Mouse (Mus musculus) midbrain, embryonic 10.5 days (tissue): ENCODE data around the gene Calr. TPM values are rescaled to one million over a fixed set of nuclear protein-coding genes. Genes with fewer than 3 reads are reported as not detected.

Experiments
- DNase-seq: peaks from one replicate; pipeline ENCODE4 v3.0.0-alpha.2; 2017; ENCODE audit warnings: low spot score
- H3K27ac ChIP-seq: fragments of 300-500 bp; sonication (generic); replicated peaks from 2 replicates; pipeline ENCODE4 v1.5.1; 2016; ENCODE audit warnings: mild to moderate bottlenecking
- H3K27me3 ChIP-seq: fragments of 300-500 bp; sonication (generic); 2 replicates; pipeline ENCODE4 v1.6.1; 2016; ENCODE audit warnings: low read depth, mild to moderate bottlenecking; ENCODE audit not compliant: poor library complexity, severe bottlenecking
- H3K36me3 ChIP-seq: fragments of 300-500 bp; sonication (generic); 2 replicates; pipeline ENCODE4 v1.6.1; 2016; ENCODE audit warnings: mild to moderate bottlenecking, moderate library complexity
- H3K4me1 ChIP-seq: fragments of 300-500 bp; sonication (generic); 2 replicates; pipeline ENCODE4 v1.6.1; 2016
- H3K4me3 ChIP-seq: fragments of 300-500 bp; sonication (generic); 2 replicates; pipeline ENCODE4 v1.5.1; 2016; ENCODE audit warnings: mild to moderate bottlenecking, moderate library complexity
- H3K9me3 ChIP-seq: fragments of 300-500 bp; sonication (generic); replicated peaks from 2 replicates; pipeline ENCODE4 v1.6.1; 2016; ENCODE audit warnings: mild to moderate bottlenecking
- WGBS: fragments of 180-500 bp; shearing (Covaris S2); methylation state at CpG from one replicate; pipeline ENCODE4 v1.1.7; 2016; 5-methylcytosine and 5-hydroxymethylcytosine counted together
- polyA plus RNA-seq: library from polyadenylated mRNA; unstranded; fragments of >200 nt; fragmentation: Nextera tagmentation; extraction: Ambion mirVana; gene quantifications from 2 replicates; pipeline ENCODE4 v1.2.1, GENCODE M21; 2016

Calr gene
- polyA plus RNA-seq, 1 experiment from 2014 or later = 798 TPM

GRCm38 (mm10) chr8:84809109-84809940, 37.4 kb downstream of the Calr start:
- Histone ChIP-seq H3K36me3 (no peaks in the 10 kb centered on the region), H3K27me3 (peaks cover 99% of the 10 kb centered on the region), H3K27ac (no peak overlapping the region), H3K4me3 (no peak overlapping the region), H3K4me1 (peaks cover 32% of the 10 kb centered on the region), H3K9me3 (peaks cover 5% of the 10 kb centered on the region; the same call in 1 of the 2 replicates)
- no peak for DNase-seq
- WGBS = 60% methylated on average over 12 of the region's 12 CpGs

GRCm38 (mm10) chr8:84806031-84806430, 40.7 kb downstream of the Calr start:
- H3K4me1 ChIP-seq = peaks cover 13% of the 10 kb centered on the region
- H3K9me3 ChIP-seq = peaks cover 5% of the 10 kb centered on the region; the same call in 1 of the 2 replicates
- no peak for DNase-seq
- H3K36me3 ChIP-seq = no peaks in the 10 kb centered on the region
- peaks cover 99% of the 10 kb centered on the region for H3K27me3 ChIP-seq
- no peak overlapping the region for H3K4me3 ChIP-seq
- WGBS = 94% methylated on average over 5 of the region's 5 CpGs
- H3K27ac ChIP-seq = no peak overlapping the region

GRCm38 (mm10) chr8:84799999-84800831, 46.5 kb downstream of the Calr start, which contains the start of gene Nfix:
Gene Nfix (minus strand): TSS chr8:84800344.
- H3K4me1 ChIP-seq = peaks cover 16% of the 10 kb centered on the region
- WGBS = 16% methylated on average over 116 of the region's 125 CpGs
- no peaks in the 10 kb centered on the region for H3K36me3 ChIP-seq
- no peaks in the 10 kb centered on the region for H3K9me3 ChIP-seq
- DNase-seq = peak; percentile 48
- peak within 1 kb of the TSS; percentile 60 for H3K4me3 ChIP-seq
- peaks cover 98% of the 10 kb centered on the region for H3K27me3 ChIP-seq
- peak within 1 kb of the TSS; percentile 59; the same call in 1 of the 2 replicates for H3K27ac ChIP-seq

GRCm38 (mm10) chr8:84799136-84799931, 47.4 kb downstream of the Calr start:
- H3K36me3 ChIP-seq = no peaks in the 10 kb centered on the region
- DNase-seq = peak; percentile 45

GRCm38 (mm10) chr8:84798446-84799135, 48.1 kb downstream of the Calr start:
- no peak overlapping the region for H3K27ac ChIP-seq
- DNase-seq = no peak
- 30% methylated on average over 10 of the region's 10 CpGs for WGBS
- peaks cover 23% of the 10 kb centered on the region for H3K4me1 ChIP-seq
- H3K36me3 ChIP-seq = no peaks in the 10 kb centered on the region
- H3K27me3 ChIP-seq = peaks cover 98% of the 10 kb centered on the region
- H3K4me3 ChIP-seq = peak overlapping the region; percentile 60
- no peaks in the 10 kb centered on the region for H3K9me3 ChIP-seq

More at GRCm38 (mm10) chr8:84799136-84799931, 47.4 kb downstream of the Calr start:
- WGBS = 2% methylated on average over 89 of the region's 108 CpGs
- Histone ChIP-seq H3K4me1 (peaks cover 16% of the 10 kb centered on the region), H3K9me3 (no peaks in the 10 kb centered on the region), H3K4me3 (peak overlapping the region; percentile 60), H3K27me3 (peaks cover 98% of the 10 kb centered on the region), H3K27ac (peak overlapping the region; percentile 59; the same call in 1 of the 2 replicates)

GRCm38 (mm10) chr8:84797971-84798370, 48.8 kb downstream of the Calr start:
- Histone ChIP-seq H3K9me3 (no peaks in the 10 kb centered on the region), H3K4me1 (peaks cover 24% of the 10 kb centered on the region), H3K27me3 (peaks cover 98% of the 10 kb centered on the region), H3K36me3 (no peaks in the 10 kb centered on the region), H3K4me3 (no peak overlapping the region), H3K27ac (no peak overlapping the region)
- DNase-seq = no peak
- WGBS = 72% methylated on average over 6 of the region's 6 CpGs

GRCm38 (mm10) chr8:84797256-84797797, 49.4 kb downstream of the Calr start:
- Histone ChIP-seq H3K27me3 (peaks cover 98% of the 10 kb centered on the region), H3K27ac (no peak overlapping the region), H3K4me1 (peaks cover 24% of the 10 kb centered on the region), H3K36me3 (no peaks in the 10 kb centered on the region), H3K9me3 (no peaks in the 10 kb centered on the region), H3K4me3 (no peak overlapping the region)
- no peak for DNase-seq
- whole genome bisulfite sequencing = 70% methylated on average over 15 of the region's 15 CpGs

- Histone ChIP-seq H3K36me3 (no peaks in the 10 kb centered on the region), H3K4me1 (peaks cover 16% of the 10 kb centered on the region), H3K27ac (no peak overlapping the region), H3K27me3 (peaks cover 100% of the 10 kb centered on the region), H3K4me3 (no peak overlapping the region), H3K9me3 (no peaks in the 10 kb centered on the region)
- WGBS = 44% methylated on average over 7 of the region's 7 CpGs
- DNase-seq = no peak
These were observed 52.2 kb downstream of the Calr start for GRCm38 (mm10) chr8:84794486-84794885.

GRCm38 (mm10) chr8:84793791-84794485, 52.8 kb downstream of the Calr start:
- Histone ChIP-seq H3K9me3 (no peaks in the 10 kb centered on the region), H3K36me3 (no peaks in the 10 kb centered on the region), H3K4me3 (no peak overlapping the region), H3K27me3 (peaks cover 100% of the 10 kb centered on the region), H3K27ac (no peak overlapping the region), H3K4me1 (peaks cover 10% of the 10 kb centered on the region)
- WGBS = 56% methylated on average over 13 of the region's 13 CpGs
- DNase-seq = no peak

GRCm38 (mm10) chr8:84793134-84793533, 53.6 kb downstream of the Calr start:
- WGBS = 83% methylated on average over 9 of the region's 9 CpGs
- no peaks in the 10 kb centered on the region for H3K36me3 ChIP-seq
- H3K4me1 ChIP-seq = peaks cover 8% of the 10 kb centered on the region
- H3K27ac ChIP-seq = no peak overlapping the region
- no peak for DNase-seq
- no peaks in the 10 kb centered on the region for H3K9me3 ChIP-seq
- peaks cover 100% of the 10 kb centered on the region for H3K27me3 ChIP-seq
- H3K4me3 ChIP-seq = no peak overlapping the region

GRCm38 (mm10) chr8:84792429-84792947, 54.2 kb downstream of the Calr start:
- no peaks in the 10 kb centered on the region for H3K9me3 ChIP-seq
- H3K27ac ChIP-seq = no peak overlapping the region
- H3K4me3 ChIP-seq = no peak overlapping the region
- H3K36me3 ChIP-seq = no peaks in the 10 kb centered on the region
- peaks cover 100% of the 10 kb centered on the region for H3K27me3 ChIP-seq
- no peak for DNase-seq
- 72% methylated on average over 12 of the region's 12 CpGs for WGBS
- H3K4me1 ChIP-seq = peaks cover 8% of the 10 kb centered on the region
